Mouse (Mus musculus) kidney, adult 11 months (tissue): Measurements from ENCODE around the gene Evpl.
A peak's percentile ranks its signal among the peaks of the same experiment; 100 is the strongest.

ENCODE experiments used
- DNase-seq: peaks from one replicate; pipeline ENCODE4 v3.0.0; 2022

Evpl gene

GRCm38 (mm10) chr11:116255090-116255981 lies 17.5 kb upstream of the Evpl start:
- DNase-seq = no peak

- peak; percentile 79 for DNase-seq
Observed at GRCm38 (mm10) chr11:116254627-116255026, 16.8 kb upstream of the Evpl start.

GRCm38 (mm10) chr11:116253076-116253600 lies 15.3 kb upstream of the Evpl start:
- peak; percentile 55 for DNase-seq

- no peak for DNase-seq
Observed at GRCm38 (mm10) chr11:116250898-116251297, 13.0 kb upstream of the Evpl start.

GRCm38 (mm10) chr11:116247502-116248222 lies 9.8 kb upstream of the Evpl start:
- DNase-seq = peak; percentile 63

- peak; percentile 78 for DNase-seq
Observed at GRCm38 (mm10) chr11:116245616-116246015, 7.7 kb upstream of the Evpl start.

- no peak for DNase-seq
Observed at GRCm38 (mm10) chr11:116244580-116244979, 6.7 kb upstream of the Evpl start.

GRCm38 (mm10) chr11:116241744-116242235 lies 3.9 kb upstream of the Evpl start:
- peak; percentile 54 for DNase-seq

- no peak for DNase-seq
Observed at GRCm38 (mm10) chr11:116239797-116240196, 1.9 kb upstream of the Evpl start.

- DNase-seq = no peak
Observed at GRCm38 (mm10) chr11:116234901-116235300, 3.0 kb downstream of the Evpl start.

GRCm38 (mm10) chr11:116232427-116232826 lies 5.5 kb downstream of the Evpl start:
- no peak for DNase-seq

- no peak for DNase-seq
Observed at GRCm38 (mm10) chr11:116228699-116229098, 9.2 kb downstream of the Evpl start.

GRCm38 (mm10) chr11:116226414-116226813 lies 11.5 kb downstream of the Evpl start:
- DNase-seq = peak; percentile 68

GRCm38 (mm10) chr11:116222740-116223059 lies 15.2 kb downstream of the Evpl start:
- no peak for DNase-seq

- DNase-seq = no peak
Observed at GRCm38 (mm10) chr11:116221931-116222739, 15.7 kb downstream of the Evpl start.

- peak; percentile 65 for DNase-seq
Observed at GRCm38 (mm10) chr11:116219885-116220284, 18.0 kb downstream of the Evpl start.

GRCm38 (mm10) chr11:116218737-116219400 lies 19.0 kb downstream of the Evpl start:
- DNase-seq = peak; percentile 94

- DNase-seq = peak; percentile 76
Observed at GRCm38 (mm10) chr11:116218263-116218662, 19.6 kb downstream of the Evpl start.

GRCm38 (mm10) chr11:116216549-116216948 lies 21.3 kb downstream of the Evpl start:
- no peak for DNase-seq

- no peak for DNase-seq
Observed at GRCm38 (mm10) chr11:116215991-116216390, 21.9 kb downstream of the Evpl start.

- no peak for DNase-seq
Observed at GRCm38 (mm10) chr11:116215181-116215580, 22.7 kb downstream of the Evpl start.

- DNase-seq = no peak
Observed at GRCm38 (mm10) chr11:116213877-116214510, 23.9 kb downstream of the Evpl start.
